8 mouse cellular contexts compared by ENCODE assay signal in the genomic region with DNA sequence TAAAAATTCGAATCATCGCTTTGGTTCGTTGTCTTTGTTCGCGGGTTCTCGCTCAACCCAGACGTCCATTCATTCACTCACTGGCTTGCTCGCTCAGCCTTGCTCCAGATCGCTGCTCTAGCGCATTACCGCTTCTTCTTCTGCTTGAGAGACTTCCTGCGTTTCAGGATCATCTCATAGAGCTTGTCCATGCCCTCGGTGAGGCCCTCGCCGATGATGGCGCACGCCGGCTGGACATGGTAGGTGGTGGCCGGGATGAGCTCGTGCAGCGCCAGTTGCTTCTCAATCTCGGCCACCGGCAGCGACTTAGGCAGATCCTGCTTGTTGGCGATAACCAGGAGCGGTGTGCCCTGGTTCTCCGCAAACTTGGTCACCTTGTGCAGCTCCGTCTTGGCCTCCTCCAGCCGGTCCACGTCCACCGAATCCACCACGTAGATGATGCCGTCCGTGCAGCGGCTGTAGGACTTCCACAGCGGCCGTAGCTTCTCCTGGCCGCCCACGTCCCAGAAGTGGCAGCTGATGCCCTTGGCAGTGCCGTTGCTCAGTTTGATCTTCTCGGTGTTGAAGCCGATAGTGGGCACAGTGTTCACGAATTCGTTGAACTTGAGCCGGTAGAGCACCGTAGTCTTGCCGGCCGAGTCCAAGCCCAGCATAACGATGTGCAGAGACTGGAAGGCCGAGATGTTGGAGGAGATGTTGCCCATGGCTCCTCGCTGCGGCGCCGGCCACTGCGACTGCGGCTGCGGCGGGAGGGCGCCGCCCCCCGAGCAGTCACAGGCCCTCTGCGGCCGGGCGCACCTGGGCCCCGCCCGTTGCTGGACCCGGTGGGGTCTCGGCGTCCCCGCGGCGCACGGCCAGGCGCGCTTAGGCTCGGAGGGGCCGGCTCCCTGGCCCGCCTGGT. TPM values are rescaled to one million over a fixed set of nuclear protein-coding genes. Genes with fewer than 3 reads are reported as not detected.
A peak's percentile ranks its signal among the peaks of the same experiment; 100 is the strongest.
DNase-seq lines count a peak whose midpoint lies in the region; ATAC-seq and TF ChIP-seq lines count a peak whose summit lies in the region.

No protein-coding gene starts in this region.

- peak; percentile 45 for ATAC-seq in forebrain, embryonic 11.5 days (replicated peaks; ENCODE audit: low FRiP score)
- ATAC-seq in hindbrain, embryonic 11.5 days (ENCODE audit: low FRiP score), result no peak; the same call in 1 of the 2 replicates
- ATAC-seq in megakaryocyte progenitor cell, adult 5-6 weeks (replicated peaks; ENCODE audit: poor library complexity), result peak; percentile 4; the same call in 1 of the 2 replicates

- WGBS in bone marrow, adult 2 months, result 1% methylated on average over 78 of the region's 78 CpGs
- under 1% methylated on average over 78 of the region's 78 CpGs for WGBS in forebrain, embryonic 11.5 days
- WGBS in hindbrain, embryonic 11.5 days, result under 1% methylated on average over 78 of the region's 78 CpGs
- under 1% methylated on average over 78 of the region's 78 CpGs for WGBS in small intestine, adult 2 months

- TF ChIP-seq POLR2A in ES-Bruce4 (IDR thresholded peaks at IDR 0.05; ENCODE audit: insufficient read depth, low read length), result no peak
- TF ChIP-seq POLR2A in bone marrow, adult 2 months (IDR thresholded peaks at IDR 0.05; ENCODE audit: borderline replicate concordance, control insufficient read depth, low read depth, low read length), result no peak
- TF ChIP-seq POLR2A in small intestine, adult 2 months (IDR thresholded peaks at IDR 0.05; ENCODE audit: low read depth, low read length), result no peak

- H3K27me3 ChIP-seq in ES-Bruce4 (ENCODE audit: control insufficient read depth, insufficient read depth, low read length, poor library complexity, severe bottlenecking), result no peaks in the 10 kb centered on the region
- H3K27me3 ChIP-seq in forebrain, embryonic 11.5 days (ENCODE audit: control insufficient read depth, insufficient read depth, low read length), result no peaks in the 10 kb centered on the region; the same call in 1 of the 2 replicates
- H3K27me3 ChIP-seq in hindbrain, embryonic 11.5 days (ENCODE audit: control insufficient read depth, insufficient read depth, low read length), result no peaks in the 10 kb centered on the region
- H3K27me3 ChIP-seq in small intestine, adult 2 months (ENCODE audit: control insufficient read depth, insufficient read depth, low read length), result no peaks in the 10 kb centered on the region

- H3K4me2 ChIP-seq in forebrain, embryonic 11.5 days (ENCODE audit: low read depth, low read length, severe bottlenecking), result peak overlapping the region; percentile 81
- peak overlapping the region; percentile 65 for H3K4me2 ChIP-seq in hindbrain, embryonic 11.5 days (replicated peaks; ENCODE audit: low read depth, low read length)

- H3K4me3 ChIP-seq in ES-Bruce4 (ENCODE audit: low read depth, low read length), result peak overlapping the region; percentile 92
- peak overlapping the region; percentile 91 for H3K4me3 ChIP-seq in bone marrow, adult 2 months (replicated peaks; ENCODE audit: control insufficient read depth, low read depth, low read length)
- peak overlapping the region; percentile 89 for H3K4me3 ChIP-seq in forebrain, embryonic 11.5 days (ENCODE audit: low read depth, low read length)
- H3K4me3 ChIP-seq in hindbrain, embryonic 11.5 days (ENCODE audit: low read depth, low read length), result peak overlapping the region; percentile 93
- peak overlapping the region; percentile 86 for H3K4me3 ChIP-seq in small intestine, adult 2 months (ENCODE audit: low read depth, low read length)

- no peak for TF ChIP-seq EP300 in ES-Bruce4 (IDR thresholded peaks at IDR 0.05; ENCODE audit: insufficient read depth, low read depth, low read length)

- peak overlapping the region; percentile 83 for H3K9ac ChIP-seq in ES-Bruce4 (ENCODE audit: low read depth, poor library complexity, severe bottlenecking)
- peak overlapping the region; percentile 98 for H3K9ac ChIP-seq in forebrain, embryonic 11.5 days (ENCODE audit: low read length)
- peak overlapping the region; percentile 96 for H3K9ac ChIP-seq in hindbrain, embryonic 11.5 days (ENCODE audit: low read depth, low read length)

- peaks cover 1% of the 10 kb centered on the region for H3K4me1 ChIP-seq in ES-Bruce4 (ENCODE audit: control insufficient read depth, insufficient read depth, low read length)
- no peaks in the 10 kb centered on the region; the same call in 1 of the 2 replicates for H3K4me1 ChIP-seq in bone marrow, adult 2 months (ENCODE audit: control insufficient read depth, insufficient read depth, low read length)
- peaks cover 5% of the 10 kb centered on the region; the same call in 1 of the 2 replicates for H3K4me1 ChIP-seq in forebrain, embryonic 11.5 days (replicated peaks; ENCODE audit: control insufficient read depth, insufficient read depth, low read length)
- H3K4me1 ChIP-seq in hindbrain, embryonic 11.5 days (replicated peaks; ENCODE audit: control insufficient read depth, insufficient read depth, low read length), result no peaks in the 10 kb centered on the region
- H3K4me1 ChIP-seq in small intestine, adult 2 months (ENCODE audit: control insufficient read depth, insufficient read depth, insufficient read length, low read length), result peaks cover 11% of the 10 kb centered on the region

- no peak for TF ChIP-seq CTCF in ES-Bruce4 (IDR thresholded peaks at IDR 0.05; ENCODE audit: low read depth, low read length)
- TF ChIP-seq CTCF in bone marrow, adult 2 months (IDR thresholded peaks at IDR 0.05; ENCODE audit: control insufficient read depth, insufficient read depth, low read length), result no peak
- no peak for TF ChIP-seq CTCF in small intestine, adult 2 months (IDR thresholded peaks at IDR 0.05; ENCODE audit: extremely low read depth, insufficient read length, insufficient replicate concordance, low read depth, low read length)

- H3K27ac ChIP-seq in ES-Bruce4 (ENCODE audit: insufficient read depth, low read length), result no peak overlapping the region
- peak overlapping the region; percentile 94 for H3K27ac ChIP-seq in bone marrow, adult 2 months (ENCODE audit: control insufficient read depth, insufficient read depth, low read depth, low read length, poor library complexity)
- H3K27ac ChIP-seq in forebrain, embryonic 11.5 days (ENCODE audit: low read depth, low read length), result peak overlapping the region; percentile 92
- H3K27ac ChIP-seq in hindbrain, embryonic 11.5 days (ENCODE audit: low read depth, low read length), result peak overlapping the region; percentile 92
- peak overlapping the region; percentile 19; the same call in 1 of the 2 replicates for H3K27ac ChIP-seq in small intestine, adult 2 months (ENCODE audit: insufficient read depth, low read depth, low read length)

- H3K9me3 ChIP-seq in ES-Bruce4 (replicated peaks; ENCODE audit: control insufficient read depth, insufficient read depth, low read length, poor library complexity, severe bottlenecking), result no peaks in the 10 kb centered on the region
- H3K9me3 ChIP-seq in forebrain, embryonic 11.5 days (ENCODE audit: control insufficient read depth, low read length), result no peaks in the 10 kb centered on the region
- no peaks in the 10 kb centered on the region for H3K9me3 ChIP-seq in hindbrain, embryonic 11.5 days (ENCODE audit: control insufficient read depth, low read length)

- no peaks in the 10 kb centered on the region for H3K36me3 ChIP-seq in ES-Bruce4 (ENCODE audit: control insufficient read depth, insufficient read depth, low read length, poor library complexity, severe bottlenecking)
- H3K36me3 ChIP-seq in forebrain, embryonic 11.5 days (ENCODE audit: control insufficient read depth, insufficient read depth, low read length), result no peaks in the 10 kb centered on the region
- H3K36me3 ChIP-seq in hindbrain, embryonic 11.5 days (ENCODE audit: control insufficient read depth, insufficient read depth, low read length), result no peaks in the 10 kb centered on the region
- H3K36me3 ChIP-seq in small intestine, adult 2 months (ENCODE audit: control insufficient read depth, insufficient read depth, low read length), result no peaks in the 10 kb centered on the region

- intact Hi-C loops in left cerebral cortex, postnatal 4 days (cut with DNase I), result loop anchor here (5.0 kb wide), 2 partner anchors 149 to 234 kb away; no protein-coding TSS in a partner anchor

- peak; percentile 77 for DNase-seq in forebrain, embryonic 11.5 days (ENCODE audit: low spot score)
- peak; percentile 73 for DNase-seq in hindbrain, embryonic 11.5 days (ENCODE audit: low spot score)
- peak; percentile 36 for DNase-seq in left cerebral cortex, postnatal 4 days
- DNase-seq in MN1 (ENCODE audit: low spot score), result no peak

RNA-seq across cellular contexts. Expression of gene Arl4c, which starts 0.8 kb away (rescaled TPM):
- 106 and 108 TPM in 2 replicates for polyA plus RNA-seq in ES-Bruce4 (2011; ENCODE audit: insufficient read depth, insufficient read length, low read depth, missing spikeins)
- polyA plus RNA-seq in bone marrow, adult 2 months (2011; ENCODE audit: insufficient read depth, insufficient read length, low replicate concordance, missing spikeins), result 3.0 and 4.5 TPM in 2 replicates
- 9.2 and 13.3 TPM in 2 replicates for polyA plus RNA-seq in forebrain, embryonic 11.5 days (2014; fragmentation: Nextera tagmentation; extraction: Ambion mirVana)
- 10.4 and 10.9 TPM in 2 replicates for polyA plus RNA-seq in hindbrain, embryonic 11.5 days (2014; fragmentation: Nextera tagmentation; extraction: Ambion mirVana)
- 10 to 100 TPM; 82.8 to 83.3 TPM for total RNA-seq in left cerebral cortex, postnatal 4 days (2021)
- 3.3 and 5.5 TPM in 2 replicates for total RNA-seq in megakaryocyte progenitor cell, adult 5-6 weeks (2015)
- 4.5 and 5.0 TPM in 2 replicates for total RNA-seq in megakaryocyte progenitor cell, adult 5-6 weeks (2017)
- polyA plus RNA-seq in small intestine, adult 2 months (2012; rRNA removed), result 4.6 and 6.5 TPM in 2 replicates
